In genomic region chr8:107686936-107687335, GRCm38 (mm10) we compare ENCODE assay signal across 22 mouse cellular contexts.
DNase-seq lines count a peak whose midpoint lies in the region; ATAC-seq and TF ChIP-seq lines count a peak whose summit lies in the region.
"Had no signal": no experiment of that assay in that cellular context is flagged by ENCODE, and none has a peak within 500 bp of the region (broad histone marks: within the 10 kb centered on the region; RNA-seq: fewer than 3 reads in every experiment).

No protein-coding gene starts in this region.

- peak overlapping the region; percentile 50; the same call in 1 of the 2 replicates for H3K27ac ChIP-seq in testis, adult 2 months (ENCODE audit: control insufficient read depth, insufficient read depth, low read depth, low read length)
- H3K27ac ChIP-seq: embryonic facial prominence, embryonic 15.5 days; gastrocnemius, adult 2 months; heart, embryonic 13.5 days; hindbrain, embryonic 13.5 days; lung, embryonic 15.5 days; neural tube, embryonic 12.5 days had no signal

- DNase-seq in adrenal gland, adult (ENCODE audit: inconsistent age in 2 of 2, low spot score in 1 of 2) = peak; percentile 28 to 46
- DNase-seq in adrenal gland, postnatal 25 days = no peak
- DNase-seq in kidney, adult 9 months = peak; percentile 19
- DNase-seq in kidney, postnatal 10 days = no peak
- no peak for DNase-seq in testis, postnatal 10 days (ENCODE audit: low spot score)
- DNase-seq: cerebellum, adult 9-10 months; gastrocnemius, adult 2 months; heart, postnatal 14 days; kidney, adult 11 months; layer of hippocampus, adult 9-11 months; lung, postnatal 4 days; midbrain, embryonic 14.5 days; thymus, adult 18-20 months; thymus, postnatal 36 days had no signal

- no peaks in the 10 kb centered on the region for H3K27me3 ChIP-seq in testis, adult 2 months (ENCODE audit: control insufficient read depth, insufficient read depth, low read length)
- H3K27me3 ChIP-seq: heart, embryonic 13.5 days; hindbrain, embryonic 13.5 days; lung, embryonic 15.5 days; neural tube, embryonic 12.5 days had no signal

- TF ChIP-seq CTCF in testis, adult 2 months (IDR thresholded peaks at IDR 0.05; ENCODE audit: control insufficient read depth, insufficient read depth, insufficient replicate concordance, low read depth, low read length) = no peak

- H3K4me3 ChIP-seq in testis, adult 2 months (ENCODE audit: control insufficient read depth, low read depth, low read length) = no peak overlapping the region
- H3K4me3 ChIP-seq: embryonic facial prominence, embryonic 15.5 days; gastrocnemius, adult 2 months; heart, embryonic 13.5 days; hindbrain, embryonic 13.5 days; lung, embryonic 15.5 days; neural tube, embryonic 12.5 days had no signal

- H3K4me1 ChIP-seq in testis, adult 2 months (ENCODE audit: control insufficient read depth, insufficient read depth, low read length) = no peaks in the 10 kb centered on the region; the same call in 1 of the 2 replicates
- H3K4me1 ChIP-seq: heart, embryonic 13.5 days; hindbrain, embryonic 13.5 days; neural tube, embryonic 12.5 days had no signal

- no peak for ATAC-seq in monocyte, adult 5-6 weeks (replicated peaks; ENCODE audit: insufficient number of reproducible peaks, low FRiP score, low TSS enrichment, poor library complexity, severe bottlenecking)
- ATAC-seq: forebrain, embryonic 14.5 days had no signal

- no peaks in the 10 kb centered on the region for H3K36me3 ChIP-seq in testis, adult 2 months (ENCODE audit: control insufficient read depth, insufficient read depth, low read length)
- H3K36me3 ChIP-seq: embryonic facial prominence, embryonic 15.5 days; heart, embryonic 13.5 days; hindbrain, embryonic 13.5 days; lung, embryonic 15.5 days; neural tube, embryonic 12.5 days had no signal

- no peak for TF ChIP-seq POLR2A in testis, adult 2 months (IDR thresholded peaks at IDR 0.05; ENCODE audit: control insufficient read depth, low read depth, low read length)

Comparison
In these comparisons a context has a peak if more than half of its experiments do, and no peak if none do; other contexts are left out.
1. DNase-seq: peak in adrenal gland, adult (2 of 2) and kidney, adult 9 months (single experiment); none in adrenal gland, postnatal 25 days (single experiment), kidney, postnatal 10 days (single experiment) and testis, postnatal 10 days (single experiment).